27 mouse cellular contexts compared by ENCODE assay signal in genomic region chr11:75836240-75836610, GRCm38 (mm10). TPM values are rescaled to one million over a fixed set of nuclear protein-coding genes. Genes with fewer than 3 reads are reported as not detected.
DNase-seq lines count a peak whose midpoint lies in the region; ATAC-seq lines count a peak whose summit lies in the region.
"Had no signal": no experiment of that assay in that cellular context is flagged by ENCODE, and none has a peak within 500 bp of the region (broad histone marks: within the 10 kb centered on the region; RNA-seq: fewer than 3 reads in every experiment).

No protein-coding gene starts in this region.

- H3K9me3 ChIP-seq in forebrain, embryonic 12.5 days: no peaks in the 10 kb centered on the region
- H3K9me3 ChIP-seq in forebrain, embryonic 14.5 days (replicated peaks; ENCODE audit: control insufficient read depth, low read length): no peaks in the 10 kb centered on the region
- H3K9me3 ChIP-seq: embryonic facial prominence, embryonic 12.5 days; intestine, embryonic 15.5 days; limb, embryonic 10.5 days; limb, embryonic 15.5 days; liver, embryonic 13.5 days; midbrain, embryonic 15.5 days had no signal

- H3K4me3 ChIP-seq in forebrain, embryonic 12.5 days (replicated peaks): no peak overlapping the region
- H3K4me3 ChIP-seq in forebrain, embryonic 14.5 days (ENCODE audit: low read depth, low read length): no peak overlapping the region
- H3K4me3 ChIP-seq: embryonic facial prominence, embryonic 12.5 days; gastrocnemius, adult 2 months; intestine, embryonic 15.5 days; limb, embryonic 10.5 days; limb, embryonic 15.5 days; liver, embryonic 13.5 days; midbrain, embryonic 15.5 days had no signal

- DNase-seq in thymus, postnatal 0 days (ENCODE audit: low spot score): peak; percentile 7
- no peak for DNase-seq in thymus, postnatal 4 days
- DNase-seq in ES-CJ7 (ENCODE audit: low read depth, low spot score) (peak; percentile 69), WW6 (ENCODE audit: low read depth, low spot score) (peak; percentile 31)
- DNase-seq in forebrain, embryonic 14.5 days (ENCODE audit: low spot score): no peak
- DNase-seq in right cerebral cortex, postnatal 25 days: no peak
- DNase-seq: adrenal gland, postnatal 25 days; cerebellum, adult 11-12 months; cerebellum, adult 9-11 months; embryo, embryonic 11 days; gastrocnemius, adult 2 months; heart, postnatal 14 days; kidney, adult 8-10 months; kidney, postnatal 4 days; liver, embryonic 13.5 days; lung, adult 18-20 months had no signal

- H3K36me3 ChIP-seq in forebrain, embryonic 12.5 days (replicated peaks): no peaks in the 10 kb centered on the region
- no peaks in the 10 kb centered on the region for H3K36me3 ChIP-seq in forebrain, embryonic 14.5 days (ENCODE audit: control insufficient read depth, insufficient read depth, low read length)
- H3K36me3 ChIP-seq: embryonic facial prominence, embryonic 12.5 days; intestine, embryonic 15.5 days; limb, embryonic 10.5 days; limb, embryonic 15.5 days; liver, embryonic 13.5 days; midbrain, embryonic 15.5 days had no signal

- H3K4me2 ChIP-seq in forebrain, embryonic 12.5 days: no peak overlapping the region
- no peak overlapping the region for H3K4me2 ChIP-seq in forebrain, embryonic 14.5 days (ENCODE audit: low read length)
- H3K4me2 ChIP-seq: embryonic facial prominence, embryonic 12.5 days; intestine, embryonic 15.5 days; limb, embryonic 15.5 days; liver, embryonic 13.5 days; midbrain, embryonic 15.5 days had no signal

- H3K27ac ChIP-seq in forebrain, embryonic 12.5 days: no peak overlapping the region
- no peak overlapping the region for H3K27ac ChIP-seq in forebrain, embryonic 14.5 days (ENCODE audit: low read depth, low read length)
- H3K27ac ChIP-seq: embryonic facial prominence, embryonic 12.5 days; gastrocnemius, adult 2 months; intestine, embryonic 15.5 days; kidney, postnatal 0 days; limb, embryonic 10.5 days; limb, embryonic 15.5 days; liver, embryonic 13.5 days; macrophage; midbrain, embryonic 15.5 days had no signal

- 69% methylated on average over 11 of the region's 11 CpGs for WGBS in forebrain, embryonic 12.5 days
- 54% methylated on average over 11 of the region's 11 CpGs for WGBS in forebrain, embryonic 14.5 days

- no peak for ATAC-seq in forebrain, embryonic 12.5 days (ENCODE audit: low FRiP score)
- no peak for ATAC-seq in forebrain, embryonic 14.5 days
- ATAC-seq: forebrain, embryonic 16.5 days; hindbrain, embryonic 16.5 days; intestine, embryonic 15.5 days; lung, postnatal 0 days; midbrain, embryonic 15.5 days had no signal

- no peaks in the 10 kb centered on the region; the same call in 1 of the 2 replicates for H3K27me3 ChIP-seq in forebrain, embryonic 12.5 days
- no peaks in the 10 kb centered on the region for H3K27me3 ChIP-seq in forebrain, embryonic 14.5 days (replicated peaks; ENCODE audit: control insufficient read depth, insufficient read depth, low read length)
- H3K27me3 ChIP-seq: embryonic facial prominence, embryonic 12.5 days; intestine, embryonic 15.5 days; limb, embryonic 15.5 days; liver, embryonic 13.5 days; midbrain, embryonic 15.5 days had no signal

- H3K9ac ChIP-seq in forebrain, embryonic 12.5 days: no peak overlapping the region
- H3K9ac ChIP-seq in forebrain, embryonic 14.5 days (ENCODE audit: low read length): no peak overlapping the region
- H3K9ac ChIP-seq: embryonic facial prominence, embryonic 12.5 days; intestine, embryonic 15.5 days; limb, embryonic 15.5 days; liver, embryonic 13.5 days; midbrain, embryonic 15.5 days had no signal

- H3K4me1 ChIP-seq in forebrain, embryonic 12.5 days: peaks cover 11% of the 10 kb centered on the region
- 0 out of 2 replicates have a peak, but pooled peaks cover 6% of the 10 kb centered on the region for H3K4me1 ChIP-seq in forebrain, embryonic 14.5 days (ENCODE audit: control insufficient read depth, insufficient read depth, low read length)
- H3K4me1 ChIP-seq: embryonic facial prominence, embryonic 12.5 days; limb, embryonic 15.5 days; liver, embryonic 13.5 days had no signal

RNA-seq across cellular contexts. Expression of gene Doc2b, which starts 40.4 kb away (rescaled TPM):
- polyA plus RNA-seq in thymus, postnatal 0 days (2015; fragmentation: Nextera tagmentation; extraction: Ambion mirVana): 0.33 TPM in 2 replicates
- polyA plus RNA-seq in forebrain, embryonic 12.5 days (2016; fragmentation: Nextera tagmentation; extraction: Ambion mirVana): 0.26 and 0.46 TPM in 2 replicates
- 1.5 and 1.8 TPM in 2 replicates for polyA plus RNA-seq in forebrain, embryonic 14.5 days (2014; fragmentation: Nextera tagmentation; extraction: Ambion mirVana)
- polyA plus RNA-seq: macrophage had no signal

Comparison
In these comparisons a context has a peak if more than half of its experiments do, and no peak if none do; other contexts are left out.
1. DNase-seq: peak in thymus, postnatal 0 days (single experiment), ES-CJ7 (single experiment) and WW6 (single experiment); none in thymus, postnatal 4 days (single experiment), forebrain, embryonic 14.5 days (single experiment) and right cerebral cortex, postnatal 25 days (single experiment).